Mouse (Mus musculus): ENCODE measurements around the gene Gtf2e1. TPM values are rescaled to one million over a fixed set of nuclear protein-coding genes. Genes with fewer than 3 reads are reported as not detected.

Gene Gtf2e1
- total and polyA plus RNA-seq, 3 experiments, result 29.5 to 72.7 (median 56.0) TPM

DNA sequence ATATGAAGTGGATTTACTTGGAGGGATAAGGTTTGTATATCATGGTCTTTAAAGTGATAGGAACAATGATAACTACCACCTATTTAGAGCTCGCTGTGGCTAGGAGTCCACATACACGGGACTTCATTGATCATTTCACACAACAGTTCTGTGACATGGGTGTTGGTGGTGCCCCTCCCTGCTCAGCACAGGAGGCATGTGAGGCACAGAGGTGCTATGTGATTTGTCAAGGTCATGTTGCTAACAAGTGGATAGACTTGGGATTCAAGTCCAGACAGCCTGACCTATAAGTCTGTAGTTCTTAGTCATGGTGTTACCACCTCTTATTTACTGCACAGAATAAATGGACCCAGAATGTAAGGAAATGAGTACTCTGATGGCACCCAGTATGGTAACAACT, 11.4 kb upstream of the Gtf2e1 start:
- no peak overlapping the region for H3K9ac ChIP-seq (ENCODE audit: insufficient read depth, low read depth)
- H3K4me1 ChIP-seq (ENCODE audit: control insufficient read depth in 1 of 2, insufficient read depth in 2 of 2), result no peaks in the 10 kb centered on the region
- H3K9me3 ChIP-seq (replicated peaks; ENCODE audit: low read length), result no peaks in the 10 kb centered on the region
- peaks cover 0 to 34% of the 10 kb centered on the region in 2 experiments for H3K36me3 ChIP-seq (replicated peaks in 1 of 2; ENCODE audit: control insufficient read depth in 1 of 2, insufficient read depth in 1 of 2, low read length in 1 of 2)
- no peak overlapping the region for H3K27ac ChIP-seq (ENCODE audit: insufficient read depth, low read depth)
- H3K27me3 ChIP-seq (replicated peaks), result no peaks in the 10 kb centered on the region
- TF ChIP-seq SMC3 (IDR thresholded peaks at IDR 0.05; ENCODE audit: low read depth, low read length), result no peak
- no peak for TF ChIP-seq ETS1 (conservative IDR thresholded peaks at IDR 0.05; ENCODE audit: low read depth, low read length)
- TF ChIP-seq USF1 (IDR thresholded peaks at IDR 0.05; ENCODE audit: low read depth, low read length), result no peak
- TF ChIP-seq NRF1 (IDR thresholded peaks at IDR 0.05; ENCODE audit: low read depth, low read length), result no peak
- TF ChIP-seq JUND (conservative IDR thresholded peaks at IDR 0.05; ENCODE audit: low read depth, low read length), result no peak
- no peak for TF ChIP-seq SIN3A (IDR thresholded peaks at IDR 0.05; ENCODE audit: low read length)
- TF ChIP-seq PAX5 (IDR thresholded peaks at IDR 0.05; ENCODE audit: low read length), result no peak
- no peak for TF ChIP-seq MEF2A (IDR thresholded peaks at IDR 0.05; ENCODE audit: borderline replicate concordance, low read depth, low read length)
- no peak for TF ChIP-seq MAZ (IDR thresholded peaks at IDR 0.05; ENCODE audit: low read depth, low read length)
- no peak for TF ChIP-seq POLR2A (IDR thresholded peaks at IDR 0.05; ENCODE audit: low read depth, low read length)
- no peak for TF ChIP-seq MAFK (IDR thresholded peaks at IDR 0.05; ENCODE audit: insufficient replicate concordance, low read length)
- TF ChIP-seq ELF1 (IDR thresholded peaks at IDR 0.05; ENCODE audit: low read depth, low read length), result no peak
- no peak overlapping the region for H3K4me2 ChIP-seq (ENCODE audit: insufficient read depth, low read depth, poor library complexity, severe bottlenecking)
- DNase-seq (ENCODE audit: extremely low read depth), result no peak
- no peak overlapping the region for H3K4me3 ChIP-seq (replicated peaks in 1 of 3; ENCODE audit: low read depth in 2 of 3, low read length in 2 of 3, poor library complexity in 1 of 3)
- H3K79me2 ChIP-seq (replicated peaks; ENCODE audit: control insufficient read depth, extremely low read depth, insufficient read depth, poor library complexity, severe bottlenecking), result peaks cover 12% of the 10 kb centered on the region; the same call in 1 of the 2 replicates
- dilution Hi-C loops (cut with MboI; ENCODE audit: extremely low pct_ligation_motif_present, extremely low pct_unique_long_range_greater_than_20kb, low sequenced_read_pairs) (no loop called here), in situ Hi-C loops (cut with MboI; ENCODE audit: low pct_ligation_motif_present, low pct_unique_long_range_greater_than_20kb, low sequenced_read_pairs) (no loop called here)

DNA sequence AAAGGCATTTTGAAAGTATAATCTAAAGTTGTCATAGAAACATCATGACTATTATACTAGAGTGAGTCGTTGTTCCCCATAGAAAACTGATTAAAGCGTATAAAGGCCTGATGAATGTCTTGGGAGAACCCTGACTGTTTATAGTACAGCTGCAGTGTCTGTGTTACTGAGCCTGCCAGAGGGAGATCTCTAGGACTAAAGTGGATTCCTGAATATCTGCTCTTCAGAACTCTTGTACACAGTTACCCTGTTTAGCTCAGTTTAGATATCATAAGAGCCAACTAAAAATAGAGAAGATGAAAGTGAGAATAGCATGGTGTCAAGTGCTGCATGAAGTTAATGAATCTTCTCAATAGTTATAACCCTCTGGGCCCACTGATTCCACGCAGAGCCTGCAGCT, 10.7 kb upstream of the Gtf2e1 start:
- in situ Hi-C loops (cut with MboI; ENCODE audit: low pct_ligation_motif_present, low pct_unique_long_range_greater_than_20kb, low sequenced_read_pairs), result no loop called here
- no peaks in the 10 kb centered on the region for H3K27me3 ChIP-seq (replicated peaks)

More for the DNA sequence above, 10.7 kb upstream of the Gtf2e1 start:
- DNase-seq (ENCODE audit: extremely low read depth), result no peak
- Histone ChIP-seq H3K9me3 (replicated peaks; ENCODE audit: low read length) (no peaks in the 10 kb centered on the region), H3K4me3 (replicated peaks in 1 of 3; ENCODE audit: low read depth in 2 of 3, low read length in 2 of 3, poor library complexity in 1 of 3) (no peak overlapping the region), H3K27ac (ENCODE audit: insufficient read depth, low read depth) (no peak overlapping the region), H3K79me2 (replicated peaks; ENCODE audit: control insufficient read depth, extremely low read depth, insufficient read depth, poor library complexity, severe bottlenecking) (peaks cover 12% of the 10 kb centered on the region; the same call in 1 of the 2 replicates), H3K4me2 (ENCODE audit: insufficient read depth, low read depth, poor library complexity, severe bottlenecking) (no peak overlapping the region), H3K36me3 (replicated peaks in 1 of 2; ENCODE audit: control insufficient read depth in 1 of 2, insufficient read depth in 1 of 2, low read length in 1 of 2) (peaks cover 0 to 30% of the 10 kb centered on the region in 2 experiments), H3K9ac (ENCODE audit: insufficient read depth, low read depth) (no peak overlapping the region), H3K4me1 (ENCODE audit: control insufficient read depth in 1 of 2, insufficient read depth in 2 of 2) (no peaks in the 10 kb centered on the region)
- no peak for TF ChIP-seq POLR2AphosphoS2 (IDR thresholded peaks at IDR 0.05; ENCODE audit: low read depth, low read length)
- TF ChIP-seq UBTF (IDR thresholded peaks at IDR 0.05; ENCODE audit: low read depth, low read length), result no peak
- TF ChIP-seq MEF2A (IDR thresholded peaks at IDR 0.05; ENCODE audit: borderline replicate concordance, low read depth, low read length), result no peak
- TF ChIP-seq ZC3H11A (IDR thresholded peaks at IDR 0.05; ENCODE audit: low read depth, low read length), result no peak
- TF ChIP-seq TBP (conservative IDR thresholded peaks at IDR 0.05; ENCODE audit: low read depth, low read length), result no peak
- TF ChIP-seq NRF1 (IDR thresholded peaks at IDR 0.05; ENCODE audit: low read depth, low read length), result no peak
- TF ChIP-seq HCFC1 (IDR thresholded peaks at IDR 0.05; ENCODE audit: low read depth, low read length), result no peak
- no peak for TF ChIP-seq KAT2A (IDR thresholded peaks at IDR 0.05; ENCODE audit: insufficient replicate concordance, low read length)
- TF ChIP-seq JUND (conservative IDR thresholded peaks at IDR 0.05; ENCODE audit: low read depth, low read length), result no peak
- no peak for TF ChIP-seq SIN3A (IDR thresholded peaks at IDR 0.05; ENCODE audit: low read length)
- TF ChIP-seq CHD1 (IDR thresholded peaks at IDR 0.05; ENCODE audit: low read depth, low read length), result no peak
- TF ChIP-seq MYC (IDR thresholded peaks at IDR 0.05; ENCODE audit: low read depth, low read length), result no peak
- TF ChIP-seq EP300 (IDR thresholded peaks at IDR 0.05; ENCODE audit: low read length), result no peak
- TF ChIP-seq USF2 (conservative IDR thresholded peaks at IDR 0.05; ENCODE audit: low read depth, low read length), result no peak
- no peak for TF ChIP-seq ETS1 (conservative IDR thresholded peaks at IDR 0.05; ENCODE audit: low read depth, low read length)
- TF ChIP-seq MXI1 (IDR thresholded peaks at IDR 0.05; ENCODE audit: low read depth, low read length), result no peak
- TF ChIP-seq MAFK (IDR thresholded peaks at IDR 0.05; ENCODE audit: insufficient replicate concordance, low read length), result no peak
- TF ChIP-seq ZNF384 (IDR thresholded peaks at IDR 0.05; ENCODE audit: low read depth, low read length), result no peak
- no peak for TF ChIP-seq JUN (IDR thresholded peaks at IDR 0.05; ENCODE audit: insufficient read depth, low read depth, low read length)
- dilution Hi-C loops (cut with MboI; ENCODE audit: extremely low pct_ligation_motif_present, extremely low pct_unique_long_range_greater_than_20kb, low sequenced_read_pairs), result no loop called here
